Mouse (Mus musculus) heart, embryonic 11.5 days (tissue): ENCODE measurements around the gene Dusp11. TPM values are rescaled to one million over a fixed set of nuclear protein-coding genes. Genes with fewer than 3 reads are reported as not detected.
"Not testable (repeated sequence)": the region's sequence is repeated elsewhere in the genome, so short reads cannot be mapped to it uniquely, and the experiment has no call there.

Source experiments
- ATAC-seq: fragments of 200-750 bp; cut with Nextera tagmentation; replicated peaks from 2 replicates; pipeline ENCODE4 v1.8.0; 2017; ENCODE audit warnings: moderate library complexity; ENCODE audit not compliant: insufficient number of reproducible peaks, low FRiP score, low TSS enrichment
- H3K27ac ChIP-seq: fragments of 300-500 bp; sonication (generic); 2 replicates; pipeline ENCODE4 v1.5.1; 2014; ENCODE audit warnings: mild to moderate bottlenecking, low read depth, low read length
- H3K27me3 ChIP-seq: fragments of 300-500 bp; sonication (generic); 2 replicates; pipeline ENCODE4 v1.6.1; 2014; ENCODE audit warnings: mild to moderate bottlenecking, low read length, mixed read lengths; ENCODE audit not compliant: control insufficient read depth, insufficient read depth
- H3K36me3 ChIP-seq: fragments of 300-500 bp; sonication (generic); 2 replicates; pipeline ENCODE4 v1.6.1; 2014; ENCODE audit warnings: mild to moderate bottlenecking, low read length, moderate library complexity, mixed read lengths; ENCODE audit not compliant: control insufficient read depth, insufficient read depth
- H3K4me1 ChIP-seq: fragments of 300-500 bp; sonication (generic); 2 replicates; pipeline ENCODE4 v1.6.1; 2014; ENCODE audit warnings: low read length; ENCODE audit not compliant: control insufficient read depth, insufficient read depth
- H3K4me2 ChIP-seq: fragments of 300-500 bp; sonication (generic); 2 replicates; pipeline ENCODE4 v1.6.1; 2014; ENCODE audit warnings: mild to moderate bottlenecking, moderate library complexity
- H3K4me3 ChIP-seq: fragments of 300-500 bp; sonication (generic); 2 replicates; pipeline ENCODE4 v1.5.1; 2014; ENCODE audit warnings: low read depth, low read length
- H3K9ac ChIP-seq: fragments of 300-500 bp; sonication (generic); 2 replicates; pipeline ENCODE4 v1.6.1; 2014; ENCODE audit warnings: mild to moderate bottlenecking, low read depth, low read length, moderate library complexity
- H3K9me3 ChIP-seq: fragments of 300-500 bp; sonication (generic); replicated peaks from 2 replicates; pipeline ENCODE4 v1.6.1; 2016; ENCODE audit warnings: low read length; ENCODE audit not compliant: control insufficient read depth
- WGBS: fragments of 180-500 bp; shearing (Covaris S2); extraction: QIAGEN DNeasy Blood & Tissue Kit; methylation state at CpG from one replicate; pipeline ENCODE4 v1.1.7; 2014; ENCODE audit not compliant: insufficient replicate concordance; 5-methylcytosine and 5-hydroxymethylcytosine counted together
- polyA plus RNA-seq: library from polyadenylated mRNA; unstranded; fragments of >200 nt; fragmentation: Nextera tagmentation; extraction: Ambion mirVana; gene quantifications from 2 replicates; pipeline ENCODE4 v1.2.1, GENCODE M21; 2014

Gene Dusp11
- polyA plus RNA-seq, 1 experiment from 2014 or later, result 52.1 TPM

- Histone ChIP-seq H3K27me3 (no peaks in the 10 kb centered on the region), H3K9ac (no peak overlapping the region), H3K36me3 (peaks cover 50% of the 10 kb centered on the region), H3K9me3 (no peaks in the 10 kb centered on the region), H3K4me2 (no peak overlapping the region), H3K4me3 (no peak overlapping the region), H3K27ac (no peak overlapping the region), H3K4me1 (no peaks in the 10 kb centered on the region)
- ATAC-seq, result no peak
- WGBS, result 84% methylated on average over 6 of the region's 6 CpGs
Observed at GRCm38 (mm10) chr6:85948549-85948948, 12.9 kb downstream of the Dusp11 start.

GRCm38 (mm10) chr6:85942469-85942868 is 19.0 kb downstream of the Dusp11 start:
- Histone ChIP-seq H3K36me3 (peaks cover 23% of the 10 kb centered on the region), H3K4me2 (no peak overlapping the region), H3K4me3 (no peak overlapping the region), H3K27me3 (no peaks in the 10 kb centered on the region), H3K9ac (no peak overlapping the region), H3K27ac (no peak overlapping the region), H3K9me3 (no peaks in the 10 kb centered on the region), H3K4me1 (no peaks in the 10 kb centered on the region)
- WGBS, result 89% methylated on average over 3 of the region's 3 CpGs
- ATAC-seq, result no peak

GRCm38 (mm10) chr6:85938701-85939100 is 22.8 kb downstream of the Dusp11 start:
- ATAC-seq, result no peak
- Histone ChIP-seq H3K36me3 (no peaks in the 10 kb centered on the region), H3K4me3 (no peak overlapping the region), H3K27ac (no peak overlapping the region), H3K9ac (no peak overlapping the region), H3K4me1 (no peaks in the 10 kb centered on the region), H3K27me3 (no peaks in the 10 kb centered on the region), H3K4me2 (no peak overlapping the region), H3K9me3 (no peaks in the 10 kb centered on the region)
- WGBS, result 59% methylated on average over 10 of the region's 10 CpGs

- H3K9ac ChIP-seq, result peak overlapping the region; percentile 72
- not testable (repeated sequence) for H3K9me3 ChIP-seq, H3K36me3 ChIP-seq, H3K27me3 ChIP-seq, H3K4me1 ChIP-seq
- under 1% methylated on average over 44 of the region's 50 CpGs for WGBS
- peak; percentile 93 for ATAC-seq
- peak overlapping the region; percentile 75; the same call in 1 of the 2 replicates for H3K27ac ChIP-seq
- H3K4me3 ChIP-seq, result peak overlapping the region; percentile 50
- peak overlapping the region; percentile 70 for H3K4me2 ChIP-seq
Observed at GRCm38 (mm10) chr6:85936508-85937465, 24.7 kb downstream of the Dusp11 start.

- 65% methylated on average over 3 of the region's 3 CpGs for WGBS
- Histone ChIP-seq H3K4me1 (no peaks in the 10 kb centered on the region), H3K4me2 (no peak overlapping the region), H3K27me3 (no peaks in the 10 kb centered on the region), H3K36me3 (no peaks in the 10 kb centered on the region), H3K27ac (no peak overlapping the region), H3K4me3 (no peak overlapping the region), H3K9me3 (no peaks in the 10 kb centered on the region), H3K9ac (no peak overlapping the region)
- ATAC-seq, result no peak
Observed at GRCm38 (mm10) chr6:85935646-85936045, 25.8 kb downstream of the Dusp11 start.

GRCm38 (mm10) chr6:85934047-85934446 is 27.4 kb downstream of the Dusp11 start:
- no peak for ATAC-seq
- H3K9me3 ChIP-seq, result no peaks in the 10 kb centered on the region

GRCm38 (mm10) chr6:85929312-85929711 is 32.2 kb downstream of the Dusp11 start:
- Histone ChIP-seq H3K27me3 (no peaks in the 10 kb centered on the region), H3K9ac (no peak overlapping the region), H3K36me3 (peaks cover 32% of the 10 kb centered on the region), H3K9me3 (no peaks in the 10 kb centered on the region), H3K4me1 (no peaks in the 10 kb centered on the region), H3K27ac (no peak overlapping the region), H3K4me3 (no peak overlapping the region), H3K4me2 (no peak overlapping the region)
- no peak for ATAC-seq
- WGBS, result 68% methylated on average over 1 of the region's 1 CpGs

More at GRCm38 (mm10) chr6:85934047-85934446, 27.4 kb downstream of the Dusp11 start:
- Histone ChIP-seq H3K4me2 (no peak overlapping the region), H3K27me3 (no peaks in the 10 kb centered on the region), H3K4me3 (no peak overlapping the region), H3K36me3 (peaks cover 6% of the 10 kb centered on the region; the same call in 1 of the 2 replicates), H3K9ac (no peak overlapping the region), H3K27ac (no peak overlapping the region), H3K4me1 (no peaks in the 10 kb centered on the region)
- 73% methylated on average over 8 of the region's 8 CpGs for WGBS

- WGBS, result 87% methylated on average over 9 of the region's 9 CpGs
- ATAC-seq, result no peak
- peaks cover 32% of the 10 kb centered on the region for H3K36me3 ChIP-seq
Observed at GRCm38 (mm10) chr6:85927476-85928464, 33.7 kb downstream of the Dusp11 start.

More at GRCm38 (mm10) chr6:85927476-85928464, 33.7 kb downstream of the Dusp11 start:
- H3K4me2 ChIP-seq, result no peak overlapping the region
- no peak overlapping the region for H3K9ac ChIP-seq
- H3K27me3 ChIP-seq, result no peaks in the 10 kb centered on the region
- H3K9me3 ChIP-seq, result no peaks in the 10 kb centered on the region
- no peak overlapping the region for H3K4me3 ChIP-seq
- H3K4me1 ChIP-seq, result no peaks in the 10 kb centered on the region
- H3K27ac ChIP-seq, result no peak overlapping the region
